Mouse (Mus musculus): ENCODE results near the gene Cobll1. TPM values are rescaled to one million over a fixed set of nuclear protein-coding genes. Genes with fewer than 3 reads are reported as not detected.

The Cobll1 gene
- polyA plus RNA-seq, 1 experiment = 10.7 TPM

- Histone ChIP-seq H3K27ac (ENCODE audit: insufficient read depth, low read length) (no peak overlapping the region), H3K4me1 (ENCODE audit: control insufficient read depth, insufficient read depth, low read length) (no peaks in the 10 kb centered on the region), H3K4me3 (replicated peaks; ENCODE audit: insufficient read depth, low read depth, low read length) (no peak overlapping the region), H3K27me3 (ENCODE audit: control insufficient read depth, insufficient read depth, low read length) (no peaks in the 10 kb centered on the region)
- TF ChIP-seq POLR2A (IDR thresholded peaks at IDR 0.05; ENCODE audit: borderline replicate concordance, insufficient read depth, low read length) (no peak), CTCF (IDR thresholded peaks at IDR 0.05; ENCODE audit: borderline replicate concordance, insufficient read depth, low read depth, low read length) (no peak)
- no peak for DNase-seq
- WGBS = 81% methylated on average over 4 of the region's 4 CpGs
Measured at GRCm38 (mm10) chr2:65139606-65140329, 99.4 kb downstream of the Cobll1 start.

GRCm38 (mm10) chr2:65138992-65139391 lies 100.2 kb downstream of the Cobll1 start:
- Histone ChIP-seq H3K4me1 (ENCODE audit: control insufficient read depth, insufficient read depth, low read length) (no peaks in the 10 kb centered on the region), H3K4me3 (replicated peaks; ENCODE audit: insufficient read depth, low read depth, low read length) (no peak overlapping the region), H3K27me3 (ENCODE audit: control insufficient read depth, insufficient read depth, low read length) (no peaks in the 10 kb centered on the region), H3K27ac (ENCODE audit: insufficient read depth, low read length) (no peak overlapping the region)
- TF ChIP-seq CTCF (IDR thresholded peaks at IDR 0.05; ENCODE audit: borderline replicate concordance, insufficient read depth, low read depth, low read length) (no peak), POLR2A (IDR thresholded peaks at IDR 0.05; ENCODE audit: borderline replicate concordance, insufficient read depth, low read length) (no peak)
- 89% methylated on average over 5 of the region's 5 CpGs for WGBS
- DNase-seq = no peak

- no peaks in the 10 kb centered on the region for H3K27me3 ChIP-seq (ENCODE audit: control insufficient read depth, insufficient read depth, low read length)
- WGBS = 49% methylated on average over 12 of the region's 12 CpGs
- TF ChIP-seq POLR2A (IDR thresholded peaks at IDR 0.05; ENCODE audit: borderline replicate concordance, insufficient read depth, low read length) (no peak), CTCF (IDR thresholded peaks at IDR 0.05; ENCODE audit: borderline replicate concordance, insufficient read depth, low read depth, low read length) (no peak)
- H3K4me3 ChIP-seq (replicated peaks; ENCODE audit: insufficient read depth, low read depth, low read length) = no peak overlapping the region
- peak overlapping the region; percentile 59; the same call in 1 of the 2 replicates for H3K27ac ChIP-seq (ENCODE audit: insufficient read depth, low read length)
- H3K4me1 ChIP-seq (ENCODE audit: control insufficient read depth, insufficient read depth, low read length) = no peaks in the 10 kb centered on the region
- DNase-seq = no peak
Measured at GRCm38 (mm10) chr2:65126141-65126783, 112.9 kb downstream of the Cobll1 start.

- Histone ChIP-seq H3K4me3 (replicated peaks; ENCODE audit: insufficient read depth, low read depth, low read length) (no peak overlapping the region), H3K27me3 (ENCODE audit: control insufficient read depth, insufficient read depth, low read length) (no peaks in the 10 kb centered on the region), H3K4me1 (ENCODE audit: control insufficient read depth, insufficient read depth, low read length) (no peaks in the 10 kb centered on the region), H3K27ac (ENCODE audit: insufficient read depth, low read length) (no peak overlapping the region)
- no peak for DNase-seq
- 88% methylated on average over 3 of the region's 3 CpGs for WGBS
- no peak for TF ChIP-seq POLR2A (IDR thresholded peaks at IDR 0.05; ENCODE audit: borderline replicate concordance, insufficient read depth, low read length)
- no peak for TF ChIP-seq CTCF (IDR thresholded peaks at IDR 0.05; ENCODE audit: borderline replicate concordance, insufficient read depth, low read depth, low read length)
Measured at GRCm38 (mm10) chr2:65123702-65124101, 115.5 kb downstream of the Cobll1 start.

- DNase-seq = no peak
- Histone ChIP-seq H3K27me3 (ENCODE audit: control insufficient read depth, insufficient read depth, low read length) (no peaks in the 10 kb centered on the region), H3K4me3 (replicated peaks; ENCODE audit: insufficient read depth, low read depth, low read length) (no peak overlapping the region), H3K27ac (ENCODE audit: insufficient read depth, low read length) (no peak overlapping the region), H3K4me1 (ENCODE audit: control insufficient read depth, insufficient read depth, low read length) (no peaks in the 10 kb centered on the region)
- TF ChIP-seq POLR2A (IDR thresholded peaks at IDR 0.05; ENCODE audit: borderline replicate concordance, insufficient read depth, low read length) = no peak
- no peak for TF ChIP-seq CTCF (IDR thresholded peaks at IDR 0.05; ENCODE audit: borderline replicate concordance, insufficient read depth, low read depth, low read length)
- WGBS = 14% methylated on average over 1 of the region's 1 CpGs
Measured at GRCm38 (mm10) chr2:65121435-65121834, 117.8 kb downstream of the Cobll1 start.

GRCm38 (mm10) chr2:65121012-65121411 lies 118.2 kb downstream of the Cobll1 start:
- no peaks in the 10 kb centered on the region for H3K4me1 ChIP-seq (ENCODE audit: control insufficient read depth, insufficient read depth, low read length)
- DNase-seq = no peak
- WGBS = 57% methylated on average over 3 of the region's 3 CpGs
- no peak overlapping the region for H3K4me3 ChIP-seq (replicated peaks; ENCODE audit: insufficient read depth, low read depth, low read length)
- H3K27me3 ChIP-seq (ENCODE audit: control insufficient read depth, insufficient read depth, low read length) = no peaks in the 10 kb centered on the region
- no peak overlapping the region for H3K27ac ChIP-seq (ENCODE audit: insufficient read depth, low read length)
- TF ChIP-seq POLR2A (IDR thresholded peaks at IDR 0.05; ENCODE audit: borderline replicate concordance, insufficient read depth, low read length) (no peak), CTCF (IDR thresholded peaks at IDR 0.05; ENCODE audit: borderline replicate concordance, insufficient read depth, low read depth, low read length) (no peak)

- Histone ChIP-seq H3K27ac (ENCODE audit: insufficient read depth, low read length) (no peak overlapping the region), H3K4me3 (replicated peaks; ENCODE audit: insufficient read depth, low read depth, low read length) (no peak overlapping the region), H3K4me1 (ENCODE audit: control insufficient read depth, insufficient read depth, low read length) (no peaks in the 10 kb centered on the region), H3K27me3 (ENCODE audit: control insufficient read depth, insufficient read depth, low read length) (no peaks in the 10 kb centered on the region)
- DNase-seq = no peak
- no peak for TF ChIP-seq CTCF (IDR thresholded peaks at IDR 0.05; ENCODE audit: borderline replicate concordance, insufficient read depth, low read depth, low read length)
- no peak for TF ChIP-seq POLR2A (IDR thresholded peaks at IDR 0.05; ENCODE audit: borderline replicate concordance, insufficient read depth, low read length)
- 89% methylated on average over 2 of the region's 2 CpGs for WGBS
Measured at GRCm38 (mm10) chr2:65120112-65120511, 119.1 kb downstream of the Cobll1 start.

- H3K27ac ChIP-seq (ENCODE audit: insufficient read depth, low read length) = no peak overlapping the region
- no peaks in the 10 kb centered on the region for H3K27me3 ChIP-seq (ENCODE audit: control insufficient read depth, insufficient read depth, low read length)
- TF ChIP-seq CTCF (IDR thresholded peaks at IDR 0.05; ENCODE audit: borderline replicate concordance, insufficient read depth, low read depth, low read length) = no peak
- no peak for TF ChIP-seq POLR2A (IDR thresholded peaks at IDR 0.05; ENCODE audit: borderline replicate concordance, insufficient read depth, low read length)
- no peak overlapping the region for H3K4me3 ChIP-seq (replicated peaks; ENCODE audit: insufficient read depth, low read depth, low read length)
- WGBS = 84% methylated on average over 8 of the region's 8 CpGs
- no peaks in the 10 kb centered on the region for H3K4me1 ChIP-seq (ENCODE audit: control insufficient read depth, insufficient read depth, low read length)
- no peak for DNase-seq
Measured at GRCm38 (mm10) chr2:65119667-65120066, 119.5 kb downstream of the Cobll1 start.
